Mouse (Mus musculus) thymus, adult 2 months (tissue): ENCODE data around the gene Krt86.

ENCODE experiments used
- CTCF ChIP-seq: fragments of 200-500 bp; IDR thresholded peaks from 2 replicates; pipeline ENCODE4 v1.5.1; 2012; ENCODE audit warnings: mild to moderate bottlenecking, control low read depth, low read length, moderate library complexity, borderline replicate concordance; ENCODE audit not compliant: control insufficient read depth, poor library complexity, insufficient read depth; ENCODE audit errors: extremely low read depth
- POLR2A ChIP-seq: fragments of 200-500 bp; IDR thresholded peaks from 2 replicates; pipeline ENCODE4 v1.6.1; 2012; ENCODE audit warnings: mild to moderate bottlenecking, low read length, control low read depth, moderate library complexity; ENCODE audit not compliant: control insufficient read depth, poor library complexity, insufficient read depth; ENCODE audit errors: extremely low read depth

DNA sequence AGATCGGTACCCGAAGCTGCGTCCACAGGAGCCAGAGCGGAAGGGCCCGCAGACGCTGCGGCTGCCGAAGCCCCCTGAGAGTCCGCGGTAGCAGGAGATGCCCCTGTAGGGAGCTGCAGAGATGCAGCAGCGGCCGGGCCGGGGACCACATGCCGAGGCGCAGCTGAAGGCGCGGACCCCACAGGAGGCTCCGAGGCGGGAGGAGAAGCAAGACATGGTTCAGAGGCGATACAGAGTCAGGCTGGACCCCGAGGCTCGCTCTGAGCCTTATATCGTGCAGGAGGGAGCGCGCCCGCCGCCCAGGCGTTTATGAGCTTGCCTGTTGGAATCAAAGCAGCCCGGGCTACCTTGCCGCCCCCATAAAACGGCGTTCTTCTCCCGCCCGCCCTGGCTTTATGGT lies 34.7 kb upstream of the Krt86 start, which contains the start of gene Krt87:
- TF ChIP-seq CTCF = no peak
- no peak for TF ChIP-seq POLR2A
